Mouse (Mus musculus) heart, embryonic 11.5 days (tissue): ENCODE results near the gene Ngef. TPM values are rescaled to one million over a fixed set of nuclear protein-coding genes. Genes with fewer than 3 reads are reported as not detected.
A peak's percentile ranks its signal among the peaks of the same experiment; 100 is the strongest.
"Not testable (repeated sequence)": the region's sequence is repeated elsewhere in the genome, so short reads cannot be mapped to it uniquely, and the experiment has no call there.

ENCODE experiments used
- ATAC-seq: fragments of 200-750 bp; cut with Nextera tagmentation; replicated peaks from 2 replicates; pipeline ENCODE4 v1.8.0; 2017; ENCODE audit warnings: moderate library complexity; ENCODE audit not compliant: insufficient number of reproducible peaks, low FRiP score, low TSS enrichment
- H3K27ac ChIP-seq: fragments of 300-500 bp; sonication (generic); 2 replicates; pipeline ENCODE4 v1.5.1; 2014; ENCODE audit warnings: mild to moderate bottlenecking, low read depth, low read length
- H3K27me3 ChIP-seq: fragments of 300-500 bp; sonication (generic); 2 replicates; pipeline ENCODE4 v1.6.1; 2014; ENCODE audit warnings: mild to moderate bottlenecking, low read length, mixed read lengths; ENCODE audit not compliant: control insufficient read depth, insufficient read depth
- H3K36me3 ChIP-seq: fragments of 300-500 bp; sonication (generic); 2 replicates; pipeline ENCODE4 v1.6.1; 2014; ENCODE audit warnings: mild to moderate bottlenecking, low read length, moderate library complexity, mixed read lengths; ENCODE audit not compliant: control insufficient read depth, insufficient read depth
- H3K4me1 ChIP-seq: fragments of 300-500 bp; sonication (generic); 2 replicates; pipeline ENCODE4 v1.6.1; 2014; ENCODE audit warnings: low read length; ENCODE audit not compliant: control insufficient read depth, insufficient read depth
- H3K4me2 ChIP-seq: fragments of 300-500 bp; sonication (generic); 2 replicates; pipeline ENCODE4 v1.6.1; 2014; ENCODE audit warnings: mild to moderate bottlenecking, moderate library complexity
- H3K4me3 ChIP-seq: fragments of 300-500 bp; sonication (generic); 2 replicates; pipeline ENCODE4 v1.5.1; 2014; ENCODE audit warnings: low read depth, low read length
- H3K9ac ChIP-seq: fragments of 300-500 bp; sonication (generic); 2 replicates; pipeline ENCODE4 v1.6.1; 2014; ENCODE audit warnings: mild to moderate bottlenecking, low read depth, low read length, moderate library complexity
- H3K9me3 ChIP-seq: fragments of 300-500 bp; sonication (generic); replicated peaks from 2 replicates; pipeline ENCODE4 v1.6.1; 2016; ENCODE audit warnings: low read length; ENCODE audit not compliant: control insufficient read depth
- WGBS: fragments of 180-500 bp; shearing (Covaris S2); extraction: QIAGEN DNeasy Blood & Tissue Kit; methylation state at CpG from one replicate; pipeline ENCODE4 v1.1.7; 2014; ENCODE audit not compliant: insufficient replicate concordance; 5-methylcytosine and 5-hydroxymethylcytosine counted together
- polyA plus RNA-seq: library from polyadenylated mRNA; unstranded; fragments of >200 nt; fragmentation: Nextera tagmentation; extraction: Ambion mirVana; gene quantifications from 2 replicates; pipeline ENCODE4 v1.2.1, GENCODE M21; 2014

Gene Ngef
- polyA plus RNA-seq, 1 experiment from 2014 or later: 0.84 TPM

- ATAC-seq: no peak
- H3K27ac ChIP-seq: no peak overlapping the region
- WGBS: 76% methylated on average over 4 of the region's 4 CpGs
Observed at GRCm38 (mm10) chr1:87482546-87482945, 91.1 kb downstream of the Ngef start.

GRCm38 (mm10) chr1:87475076-87475895 is 98.4 kb downstream of the Ngef start:
- WGBS: 5% methylated on average over 41 of the region's 42 CpGs
- no peak overlapping the region for H3K9ac ChIP-seq

More at GRCm38 (mm10) chr1:87482546-87482945, 91.1 kb downstream of the Ngef start:
- H3K9ac ChIP-seq: no peak overlapping the region
- H3K4me3 ChIP-seq: no peak overlapping the region
- no peaks in the 10 kb centered on the region for H3K4me1 ChIP-seq
- no peak overlapping the region for H3K4me2 ChIP-seq
- H3K27me3 ChIP-seq: peaks cover 9% of the 10 kb centered on the region
- H3K36me3 ChIP-seq: no peaks in the 10 kb centered on the region
- H3K9me3 ChIP-seq: no peaks in the 10 kb centered on the region

GRCm38 (mm10) chr1:87472576-87472975 is 101.1 kb downstream of the Ngef start:
- 75% methylated on average over 7 of the region's 7 CpGs for WGBS
- Histone ChIP-seq H3K36me3 (no peaks in the 10 kb centered on the region), H3K4me2 (no peak overlapping the region), H3K27ac (no peak overlapping the region), H3K4me1 (no peaks in the 10 kb centered on the region), H3K27me3 (peaks cover 39% of the 10 kb centered on the region), H3K4me3 (no peak overlapping the region), H3K9me3 (no peaks in the 10 kb centered on the region), H3K9ac (no peak overlapping the region)
- ATAC-seq: no peak

More at GRCm38 (mm10) chr1:87475076-87475895, 98.4 kb downstream of the Ngef start:
- Histone ChIP-seq H3K4me3 (peak overlapping the region; percentile 42), H3K36me3 (no peaks in the 10 kb centered on the region), H3K4me1 (no peaks in the 10 kb centered on the region), H3K27me3 (peaks cover 45% of the 10 kb centered on the region), H3K4me2 (peak overlapping the region; percentile 71), H3K27ac (no peak overlapping the region), H3K9me3 (no peaks in the 10 kb centered on the region)
- no peak for ATAC-seq

GRCm38 (mm10) chr1:87471914-87472313 is 101.8 kb downstream of the Ngef start:
- Histone ChIP-seq H3K4me3 (no peak overlapping the region), H3K4me1 (no peaks in the 10 kb centered on the region), H3K27ac (no peak overlapping the region), H3K9ac (no peak overlapping the region), H3K4me2 (no peak overlapping the region), H3K9me3 (no peaks in the 10 kb centered on the region), H3K36me3 (no peaks in the 10 kb centered on the region), H3K27me3 (peaks cover 34% of the 10 kb centered on the region)
- no peak for ATAC-seq
- WGBS: 71% methylated on average over 7 of the region's 7 CpGs

GRCm38 (mm10) chr1:87469971-87470370 is 103.7 kb downstream of the Ngef start, which contains the start of gene Snorc:
TSS of gene Snorc (plus strand) at chr1:87470271.
- not testable (repeated sequence) for H3K9ac ChIP-seq, ATAC-seq, H3K9me3 ChIP-seq, H3K4me2 ChIP-seq, H3K4me1 ChIP-seq, H3K36me3 ChIP-seq, H3K4me3 ChIP-seq, H3K27ac ChIP-seq
- 44% methylated on average over 9 of the region's 10 CpGs for WGBS
- peaks cover 16% of the 10 kb centered on the region for H3K27me3 ChIP-seq

DNA sequence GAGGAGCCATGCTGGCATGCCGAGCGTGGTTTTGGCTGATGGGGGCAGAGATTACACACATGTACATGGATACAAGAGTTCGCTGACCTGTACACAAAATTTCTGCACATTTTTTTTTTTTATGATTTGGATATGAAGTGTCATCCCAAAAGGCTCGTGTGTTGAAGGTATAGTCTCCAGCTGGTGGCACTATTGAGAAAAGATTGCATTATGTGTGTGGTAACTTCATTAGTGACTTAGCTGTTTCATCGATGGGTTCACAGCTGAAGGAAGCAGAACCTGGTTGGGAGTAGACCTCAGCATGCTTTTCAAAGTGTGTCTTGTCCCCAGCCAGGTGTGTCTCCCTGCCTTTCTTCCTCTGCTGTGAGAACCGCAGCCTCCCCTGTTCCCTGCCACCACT is 105.3 kb downstream of the Ngef start:
- 0 out of 2 replicates have a peak, but pooled peaks cover 2% of the 10 kb centered on the region for H3K27me3 ChIP-seq
- H3K4me1 ChIP-seq: no peaks in the 10 kb centered on the region
- no peak overlapping the region for H3K9ac ChIP-seq
- ATAC-seq: no peak
- H3K36me3 ChIP-seq: no peaks in the 10 kb centered on the region
- WGBS: 74% methylated on average over 6 of the region's 6 CpGs
- H3K4me3 ChIP-seq: no peak overlapping the region
- no peak overlapping the region for H3K27ac ChIP-seq
- H3K4me2 ChIP-seq: no peak overlapping the region
- H3K9me3 ChIP-seq: no peaks in the 10 kb centered on the region

DNA sequence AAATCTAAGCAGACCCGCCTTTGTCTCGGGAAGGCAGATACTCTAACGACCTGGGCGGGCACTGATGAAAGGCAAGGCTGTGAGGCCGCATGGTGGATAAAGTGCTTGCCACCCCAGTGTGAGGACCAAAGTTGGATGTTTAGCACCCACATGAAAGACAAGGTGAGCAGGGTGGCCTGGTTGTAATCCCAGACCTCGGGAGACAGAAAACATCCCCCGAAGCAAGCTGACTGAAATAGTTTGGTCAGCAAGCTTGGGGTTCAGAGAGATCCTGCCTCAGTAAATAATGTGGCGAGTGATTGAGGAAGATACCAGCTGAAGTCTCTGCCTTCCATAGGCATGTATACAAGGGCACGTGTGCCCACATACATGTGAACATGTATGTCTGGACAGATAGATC is 106.2 kb downstream of the Ngef start:
- H3K9me3 ChIP-seq: no peaks in the 10 kb centered on the region
- H3K4me1 ChIP-seq: no peaks in the 10 kb centered on the region
- no peak overlapping the region for H3K4me2 ChIP-seq
- H3K36me3 ChIP-seq: no peaks in the 10 kb centered on the region
- ATAC-seq: no peak
- H3K27ac ChIP-seq: no peak overlapping the region
- H3K9ac ChIP-seq: no peak overlapping the region
- 75% methylated on average over 9 of the region's 9 CpGs for WGBS
- H3K27me3 ChIP-seq: 0 out of 2 replicates have a peak, but pooled peaks cover 2% of the 10 kb centered on the region
- no peak overlapping the region for H3K4me3 ChIP-seq

GRCm38 (mm10) chr1:87459856-87460255 is 113.8 kb downstream of the Ngef start:
- ATAC-seq, H3K4me3 ChIP-seq, H3K9me3 ChIP-seq, H3K27ac ChIP-seq, H3K36me3 ChIP-seq, H3K27me3 ChIP-seq, H3K4me1 ChIP-seq, H3K4me2 ChIP-seq, H3K9ac ChIP-seq: not testable (repeated sequence)
- WGBS: 86% methylated on average over 5 of the region's 7 CpGs

DNA sequence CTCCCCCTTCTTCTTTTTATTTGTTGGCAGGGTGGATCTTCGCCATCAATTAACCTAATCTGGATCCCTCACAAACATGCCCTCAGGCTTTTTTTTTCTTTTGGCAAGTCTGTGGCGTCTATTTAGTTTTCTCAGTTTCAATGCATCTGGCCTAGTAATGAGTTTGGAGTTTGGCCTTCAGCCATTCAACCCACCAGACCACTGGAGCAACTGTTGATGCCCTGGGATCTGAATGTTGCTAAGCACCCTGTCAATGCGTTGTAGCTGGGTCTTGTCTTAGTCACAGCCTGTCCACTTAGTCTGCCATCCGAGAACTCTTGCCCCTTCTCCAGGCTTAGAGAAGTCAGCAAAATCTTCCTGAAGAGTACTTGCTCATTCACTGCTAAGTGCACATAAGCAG is 115.6 kb downstream of the Ngef start:
- H3K27ac ChIP-seq: no peak overlapping the region

More for the DNA sequence above, 115.6 kb downstream of the Ngef start:
- Histone ChIP-seq H3K4me3 (no peak overlapping the region), H3K36me3 (no peaks in the 10 kb centered on the region), H3K9ac (no peak overlapping the region), H3K4me1 (no peaks in the 10 kb centered on the region), H3K9me3 (peaks cover 4% of the 10 kb centered on the region; the same call in 1 of the 2 replicates), H3K27me3 (no peaks in the 10 kb centered on the region), H3K4me2 (no peak overlapping the region)
- no peak for ATAC-seq
- WGBS: 85% methylated on average over 4 of the region's 4 CpGs
